22 mouse cellular contexts compared by ENCODE assay signal in genomic region chr3:143778161-143778560, GRCm38 (mm10).
DNase-seq lines count a peak whose midpoint lies in the region; ATAC-seq and TF ChIP-seq lines count a peak whose summit lies in the region.
"Had no signal": no experiment of that assay in that cellular context is flagged by ENCODE, and none has a peak within 500 bp of the region (broad histone marks: within the 10 kb centered on the region; RNA-seq: fewer than 3 reads in every experiment).

No protein-coding gene starts in this region.

- H3K27ac ChIP-seq in midbrain, embryonic 11.5 days (ENCODE audit: low read depth, low read length), result no peak overlapping the region
- no peak overlapping the region for H3K27ac ChIP-seq in midbrain, embryonic 10.5 days (replicated peaks)
- H3K27ac ChIP-seq: embryonic facial prominence, embryonic 10.5 days; embryonic facial prominence, embryonic 12.5 days; forebrain, embryonic 13.5 days; forebrain, embryonic 15.5 days had no signal

- H3K4me3 ChIP-seq in midbrain, embryonic 11.5 days (ENCODE audit: low read depth, low read length), result no peak overlapping the region
- no peak overlapping the region for H3K4me3 ChIP-seq in midbrain, embryonic 10.5 days
- H3K4me3 ChIP-seq: embryonic facial prominence, embryonic 10.5 days; embryonic facial prominence, embryonic 12.5 days; forebrain, embryonic 13.5 days; forebrain, embryonic 15.5 days had no signal

- H3K9me3 ChIP-seq in midbrain, embryonic 11.5 days (ENCODE audit: control insufficient read depth, low read length), result no peaks in the 10 kb centered on the region
- H3K9me3 ChIP-seq in midbrain, embryonic 10.5 days (replicated peaks), result no peaks in the 10 kb centered on the region
- H3K9me3 ChIP-seq: embryonic facial prominence, embryonic 10.5 days; embryonic facial prominence, embryonic 12.5 days; forebrain, embryonic 13.5 days; forebrain, embryonic 15.5 days had no signal

- CTCF ChIA-PET in Patski (lab: Charles Lee), result interaction anchor here (1.3 to 1.6 kb wide), 4 partner anchors 8 to 25 kb away, joined by 3 to 5 read pairs (median 4); no protein-coding TSS in a partner anchor

- DNase-seq in midbrain, embryonic 11.5 days (ENCODE audit: low spot score, missing footprints), result peak; percentile 57
- no peak for DNase-seq in midbrain, embryonic 10.5 days (ENCODE audit: low spot score)
- DNase-seq in Muller cell, postnatal 12 days (ENCODE audit: inconsistent ontology term), result peak; percentile 21
- peak; percentile 41 for DNase-seq in Patski (ENCODE audit: low read depth, low spot score)
- DNase-seq in left cerebral cortex, postnatal 14 days (ENCODE audit: low spot score in 2 of 2), result no peak
- no peak for DNase-seq in kidney, postnatal 25 days
- DNase-seq: adrenal gland, adult 8-10 months; adrenal gland, postnatal 14 days; adrenal gland, postnatal 36 days; cerebellum, adult 11-12 months; cerebellum, adult 2 months; cerebellum, adult 9-10 months; cerebellum, postnatal 10 days; cerebellum, postnatal 25 days; forebrain, postnatal 0 days had no signal

- intact Hi-C loops in left cerebral cortex, postnatal 14 days (cut with DNase I), result no loop called here

- 64% methylated on average over 2 of the region's 2 CpGs for WGBS in midbrain, embryonic 11.5 days
- 73% methylated on average over 2 of the region's 2 CpGs for WGBS in midbrain, embryonic 10.5 days

- no peaks in the 10 kb centered on the region for H3K4me1 ChIP-seq in midbrain, embryonic 11.5 days (ENCODE audit: control insufficient read depth, insufficient read depth, low read length)
- no peaks in the 10 kb centered on the region for H3K4me1 ChIP-seq in midbrain, embryonic 10.5 days
- H3K4me1 ChIP-seq: embryonic facial prominence, embryonic 10.5 days; embryonic facial prominence, embryonic 12.5 days; forebrain, embryonic 13.5 days; forebrain, embryonic 15.5 days had no signal

- in situ Hi-C loops in Patski (cut with MboI; ENCODE audit: low pct_unique_long_range_greater_than_20kb), result no loop called here

- POLR2A ChIA-PET in Patski (lab: Charles Lee), result no interaction called here

- no peaks in the 10 kb centered on the region for H3K27me3 ChIP-seq in midbrain, embryonic 11.5 days (ENCODE audit: control insufficient read depth, insufficient read depth, low read length)
- H3K27me3 ChIP-seq in midbrain, embryonic 10.5 days (ENCODE audit: low read depth, poor library complexity, severe bottlenecking), result no peaks in the 10 kb centered on the region
- no peaks in the 10 kb centered on the region for H3K27me3 ChIP-seq in Patski
- H3K27me3 ChIP-seq: CH12.LX; embryonic facial prominence, embryonic 12.5 days; forebrain, embryonic 13.5 days; forebrain, embryonic 15.5 days had no signal

- H3K4me2 ChIP-seq in midbrain, embryonic 11.5 days, result no peak overlapping the region
- H3K4me2 ChIP-seq: embryonic facial prominence, embryonic 12.5 days; forebrain, embryonic 13.5 days; forebrain, embryonic 15.5 days had no signal

- TF ChIP-seq CTCF in Patski (IDR thresholded peaks at IDR 0.05), result no peak

- H3K36me3 ChIP-seq in midbrain, embryonic 11.5 days (ENCODE audit: control insufficient read depth, insufficient read depth, low read length), result no peaks in the 10 kb centered on the region
- H3K36me3 ChIP-seq in midbrain, embryonic 10.5 days, result no peaks in the 10 kb centered on the region
- H3K36me3 ChIP-seq: embryonic facial prominence, embryonic 10.5 days; embryonic facial prominence, embryonic 12.5 days; forebrain, embryonic 15.5 days; G1E had no signal

- H3K9ac ChIP-seq in midbrain, embryonic 11.5 days (ENCODE audit: low read length), result no peak overlapping the region
- H3K9ac ChIP-seq: embryonic facial prominence, embryonic 12.5 days; forebrain, embryonic 13.5 days; forebrain, embryonic 15.5 days; forebrain, postnatal 0 days had no signal

- no peak for ATAC-seq in midbrain, embryonic 11.5 days (ENCODE audit: low FRiP score)
- peak; percentile 85 for ATAC-seq in Patski
- ATAC-seq: CD4-positive, CD25-positive, alpha-beta regulatory T cell, adult 4 months; forebrain, embryonic 13.5 days; forebrain, embryonic 15.5 days; forebrain, postnatal 0 days had no signal

Comparison
In these comparisons a context has a peak if more than half of its experiments do, and no peak if none do; other contexts are left out.
1. DNase-seq: peak in midbrain, embryonic 11.5 days (single experiment), Muller cell, postnatal 12 days (single experiment) and Patski (single experiment); none in midbrain, embryonic 10.5 days (single experiment), left cerebral cortex, postnatal 14 days (0 of 2) and kidney, postnatal 25 days (0 of 2).